Mouse (Mus musculus): ENCODE results near the gene Atp5j2. TPM values are rescaled to one million over a fixed set of nuclear protein-coding genes. Genes with fewer than 3 reads are reported as not detected.

Gene Atp5j2
- 85.2 TPM for polyA plus RNA-seq (2015; fragmentation: Illumina TruSeq; extraction: RNeasy Lipid Tissue Mini Kit (QIAGEN cat#74804); ENCODE audit: insufficient read depth, low read depth, low replicate concordance)

GRCm38 (mm10) chr5:145191962-145192361, at the start of gene Atp5j2:
Atp5j2 (minus strand) TSS chr5:145192062.

GRCm38 (mm10) chr5:145231367-145231871, 39.6 kb upstream of the Atp5j2 start, which contains the start of gene Zfp655:
Zfp655 (plus strand) TSS chr5:145231715.

GRCm38 (mm10) chr5:145203936-145204691, 12.3 kb upstream of the Atp5j2 start, which contains the start of gene Zkscan5:
Zkscan5 (plus strand) TSS chr5:145204562.

GRCm38 (mm10) chr5:145201321-145201991, 9.6 kb upstream of the Atp5j2 start, which contains the start of gene Zkscan14:
Zkscan14 (minus strand) TSS chr5:145201868.

GRCm38 (mm10) chr5:145166536-145167305, 25.1 kb downstream of the Atp5j2 start, which contains the start of the genes Ptcd1 and Cpsf4:
Ptcd1 (minus strand) TSS chr5:145167108.
Cpsf4 (plus strand) TSS chr5:145167213.

GRCm38 (mm10) chr5:145139571-145140519, 52.0 kb downstream of the Atp5j2 start, which contains the start of the genes Pdap1 and Bud31:
Pdap1 (minus strand) TSS chr5:145140238.
Bud31 (plus strand) TSS chr5:145140362.

Other genes starting within 250 kb of the Atp5j2 start
- 4.0 TPM for gene Smurf1, start 226.2 kb downstream of the Atp5j2 start, polyA plus RNA-seq (2015; fragmentation: Illumina TruSeq; extraction: RNeasy Lipid Tissue Mini Kit (QIAGEN cat#74804); ENCODE audit: insufficient read depth, low read depth, low replicate concordance)
- not detected for gene Gm4871, start 159.3 kb downstream of the Atp5j2 start, polyA plus RNA-seq (2015; fragmentation: Illumina TruSeq; extraction: RNeasy Lipid Tissue Mini Kit (QIAGEN cat#74804); ENCODE audit: insufficient read depth, low read depth, low replicate concordance)
- not detected for gene 1700018F24Rik, start 149.1 kb downstream of the Atp5j2 start, polyA plus RNA-seq (2015; fragmentation: Illumina TruSeq; extraction: RNeasy Lipid Tissue Mini Kit (QIAGEN cat#74804); ENCODE audit: insufficient read depth, low read depth, low replicate concordance)
- 31.6 TPM for gene Arpc1a, start 108.2 kb downstream of the Atp5j2 start, polyA plus RNA-seq (2015; fragmentation: Illumina TruSeq; extraction: RNeasy Lipid Tissue Mini Kit (QIAGEN cat#74804); ENCODE audit: insufficient read depth, low read depth, low replicate concordance)
- gene Kpna7, start 108.0 kb downstream of the Atp5j2 start, polyA plus RNA-seq (2015; fragmentation: Illumina TruSeq; extraction: RNeasy Lipid Tissue Mini Kit (QIAGEN cat#74804); ENCODE audit: insufficient read depth, low read depth, low replicate concordance): not detected
- 38.1 TPM for gene Arpc1b, start 77.8 kb downstream of the Atp5j2 start, polyA plus RNA-seq (2015; fragmentation: Illumina TruSeq; extraction: RNeasy Lipid Tissue Mini Kit (QIAGEN cat#74804); ENCODE audit: insufficient read depth, low read depth, low replicate concordance)
- 18.3 TPM for gene Pdap1, start 51.8 kb downstream of the Atp5j2 start, polyA plus RNA-seq (2015; fragmentation: Illumina TruSeq; extraction: RNeasy Lipid Tissue Mini Kit (QIAGEN cat#74804); ENCODE audit: insufficient read depth, low read depth, low replicate concordance)
- gene Bud31, start 51.7 kb downstream of the Atp5j2 start, polyA plus RNA-seq (2015; fragmentation: Illumina TruSeq; extraction: RNeasy Lipid Tissue Mini Kit (QIAGEN cat#74804); ENCODE audit: insufficient read depth, low read depth, low replicate concordance): 34.4 TPM
- gene Ptcd1, start 25.0 kb downstream of the Atp5j2 start, polyA plus RNA-seq (2015; fragmentation: Illumina TruSeq; extraction: RNeasy Lipid Tissue Mini Kit (QIAGEN cat#74804); ENCODE audit: insufficient read depth, low read depth, low replicate concordance): 2.6 TPM
- 6.4 TPM for gene Cpsf4, start 24.8 kb downstream of the Atp5j2 start, polyA plus RNA-seq (2015; fragmentation: Illumina TruSeq; extraction: RNeasy Lipid Tissue Mini Kit (QIAGEN cat#74804); ENCODE audit: insufficient read depth, low read depth, low replicate concordance)
- gene Zkscan14, start 9.8 kb upstream of the Atp5j2 start, polyA plus RNA-seq (2015; fragmentation: Illumina TruSeq; extraction: RNeasy Lipid Tissue Mini Kit (QIAGEN cat#74804); ENCODE audit: insufficient read depth, low read depth, low replicate concordance): 2.5 TPM
- 2.7 TPM for gene Zkscan5, start 12.5 kb upstream of the Atp5j2 start, polyA plus RNA-seq (2015; fragmentation: Illumina TruSeq; extraction: RNeasy Lipid Tissue Mini Kit (QIAGEN cat#74804); ENCODE audit: insufficient read depth, low read depth, low replicate concordance)
- 4.7 TPM for gene Zfp655, start 39.7 kb upstream of the Atp5j2 start, polyA plus RNA-seq (2015; fragmentation: Illumina TruSeq; extraction: RNeasy Lipid Tissue Mini Kit (QIAGEN cat#74804); ENCODE audit: insufficient read depth, low read depth, low replicate concordance)
- gene Zscan25, start 88.4 kb upstream of the Atp5j2 start, polyA plus RNA-seq (2015; fragmentation: Illumina TruSeq; extraction: RNeasy Lipid Tissue Mini Kit (QIAGEN cat#74804); ENCODE audit: insufficient read depth, low read depth, low replicate concordance): 1.8 TPM
- gene Cyp3a57, start 153.2 kb upstream of the Atp5j2 start, polyA plus RNA-seq (2015; fragmentation: Illumina TruSeq; extraction: RNeasy Lipid Tissue Mini Kit (QIAGEN cat#74804); ENCODE audit: insufficient read depth, low read depth, low replicate concordance): not detected